Mouse (Mus musculus) hindbrain, embryonic 14.5 days (tissue): Measurements from ENCODE around the gene Acsl1. TPM values are rescaled to one million over a fixed set of nuclear protein-coding genes. Genes with fewer than 3 reads are reported as not detected.

ENCODE experiments used
- ATAC-seq: fragments of 200-750 bp; cut with Nextera tagmentation; 2 replicates; pipeline ENCODE4 v1.8.0; 2017; ENCODE audit warnings: moderate number of reproducible peaks, mild to moderate bottlenecking, moderate TSS enrichment, moderate library complexity; ENCODE audit not compliant: low FRiP score
- DNase-seq: peaks from one replicate; pipeline ENCODE4 v3.0.0-alpha.2; 2015; ENCODE audit warnings: low spot score
- H3K27ac ChIP-seq: fragments of 300-500 bp; sonication (generic); 2 replicates; pipeline ENCODE4 v1.5.1; 2014; ENCODE audit warnings: mild to moderate bottlenecking, moderate library complexity
- H3K27me3 ChIP-seq: fragments of 300-500 bp; sonication (generic); 2 replicates; pipeline ENCODE4 v1.6.1; 2014; ENCODE audit warnings: mild to moderate bottlenecking, low read length, mixed read lengths; ENCODE audit not compliant: control insufficient read depth, insufficient read depth
- H3K36me3 ChIP-seq: fragments of 300-500 bp; sonication (generic); replicated peaks from 2 replicates; pipeline ENCODE4 v1.6.1; 2014; ENCODE audit not compliant: control insufficient read depth, insufficient read depth
- H3K4me1 ChIP-seq: fragments of 300-500 bp; sonication (generic); replicated peaks from 2 replicates; pipeline ENCODE4 v1.6.1; 2014; ENCODE audit warnings: antibody characterized with exemption, low read length, mixed read lengths; ENCODE audit not compliant: control insufficient read depth, insufficient read depth
- H3K4me2 ChIP-seq: fragments of 300-500 bp; sonication (generic); replicated peaks from 2 replicates; pipeline ENCODE4 v1.6.1; 2014; ENCODE audit warnings: mild to moderate bottlenecking, moderate library complexity
- H3K4me3 ChIP-seq: fragments of 300-500 bp; sonication (generic); replicated peaks from 2 replicates; pipeline ENCODE4 v1.5.1; 2014; ENCODE audit warnings: mild to moderate bottlenecking, low read length
- H3K9ac ChIP-seq: fragments of 300-500 bp; sonication (generic); 2 replicates; pipeline ENCODE4 v1.6.1; 2014
- H3K9me3 ChIP-seq: fragments of 300-500 bp; sonication (generic); 2 replicates; pipeline ENCODE4 v1.6.1; 2016; ENCODE audit warnings: low read length; ENCODE audit not compliant: control insufficient read depth
- WGBS: fragments of 180-500 bp; shearing (Covaris S2); extraction: QIAGEN DNeasy Blood & Tissue Kit; methylation state at CpG from one replicate; pipeline ENCODE4 v1.1.7; 2014; 5-methylcytosine and 5-hydroxymethylcytosine counted together
- polyA plus RNA-seq: library from polyadenylated mRNA; unstranded; fragments of >200 nt; fragmentation: Nextera tagmentation; extraction: Ambion mirVana; gene quantifications from 2 replicates; pipeline ENCODE4 v1.2.1, GENCODE M21; 2014

Gene Acsl1
- polyA plus RNA-seq, 1 experiment from 2014 or later: 22.1 TPM

GRCm38 (mm10) chr8:46543662-46544061 is 72.8 kb downstream of the Acsl1 start:
- H3K9ac ChIP-seq: no peak overlapping the region
- ATAC-seq (no peak), DNase-seq (no peak)
- H3K4me1 ChIP-seq: no peaks in the 10 kb centered on the region
- H3K9me3 ChIP-seq: no peaks in the 10 kb centered on the region
- H3K4me3 ChIP-seq: no peak overlapping the region
- 75% methylated on average over 6 of the region's 6 CpGs for WGBS
- H3K4me2 ChIP-seq: no peak overlapping the region
- no peak overlapping the region for H3K27ac ChIP-seq
- no peaks in the 10 kb centered on the region for H3K36me3 ChIP-seq
- no peaks in the 10 kb centered on the region for H3K27me3 ChIP-seq

- Histone ChIP-seq H3K36me3 (no peaks in the 10 kb centered on the region), H3K9ac (no peak overlapping the region), H3K27ac (no peak overlapping the region), H3K9me3 (no peaks in the 10 kb centered on the region), H3K4me1 (0 out of 2 replicates have a peak, but pooled peaks cover under 1% of the 10 kb centered on the region), H3K4me3 (no peak overlapping the region), H3K27me3 (no peaks in the 10 kb centered on the region), H3K4me2 (no peak overlapping the region)
- no peak for DNase-seq
- 86% methylated on average over 5 of the region's 5 CpGs for WGBS
- ATAC-seq: no peak
Observed at GRCm38 (mm10) chr8:46545854-46546253, 75.0 kb downstream of the Acsl1 start.

GRCm38 (mm10) chr8:46546431-46547176 is 75.8 kb downstream of the Acsl1 start:
- no peaks in the 10 kb centered on the region for H3K9me3 ChIP-seq
- H3K27ac ChIP-seq: no peak overlapping the region
- H3K36me3 ChIP-seq: no peaks in the 10 kb centered on the region
- H3K27me3 ChIP-seq: no peaks in the 10 kb centered on the region
- H3K4me3 ChIP-seq: no peak overlapping the region
- DNase-seq: no peak
- H3K4me2 ChIP-seq: no peak overlapping the region
- WGBS: 73% methylated on average over 11 of the region's 11 CpGs
- ATAC-seq: no peak
- H3K9ac ChIP-seq: no peak overlapping the region
- H3K4me1 ChIP-seq: peaks cover 4% of the 10 kb centered on the region; the same call in 1 of the 2 replicates

GRCm38 (mm10) chr8:46547245-46547644 is 76.4 kb downstream of the Acsl1 start:
- H3K27ac ChIP-seq: no peak overlapping the region
- DNase-seq (peak; percentile 81), ATAC-seq (no peak)
- H3K27me3 ChIP-seq: no peaks in the 10 kb centered on the region
- H3K9ac ChIP-seq: no peak overlapping the region
- H3K9me3 ChIP-seq: no peaks in the 10 kb centered on the region
- H3K4me1 ChIP-seq: peaks cover 5% of the 10 kb centered on the region; the same call in 1 of the 2 replicates
- no peak overlapping the region for H3K4me2 ChIP-seq
- 57% methylated on average over 4 of the region's 4 CpGs for WGBS
- no peaks in the 10 kb centered on the region for H3K36me3 ChIP-seq
- no peak overlapping the region for H3K4me3 ChIP-seq

GRCm38 (mm10) chr8:46550058-46550457 is 79.2 kb downstream of the Acsl1 start:
- no peak overlapping the region for H3K27ac ChIP-seq
- H3K9me3 ChIP-seq: no peaks in the 10 kb centered on the region
- H3K36me3 ChIP-seq: no peaks in the 10 kb centered on the region
- DNase-seq (no peak), ATAC-seq (no peak)
- peaks cover 10% of the 10 kb centered on the region for H3K4me1 ChIP-seq
- no peaks in the 10 kb centered on the region for H3K27me3 ChIP-seq
- H3K4me3 ChIP-seq: no peak overlapping the region
- H3K4me2 ChIP-seq: no peak overlapping the region
- H3K9ac ChIP-seq: no peak overlapping the region
- WGBS: 87% methylated on average over 8 of the region's 8 CpGs

DNA sequence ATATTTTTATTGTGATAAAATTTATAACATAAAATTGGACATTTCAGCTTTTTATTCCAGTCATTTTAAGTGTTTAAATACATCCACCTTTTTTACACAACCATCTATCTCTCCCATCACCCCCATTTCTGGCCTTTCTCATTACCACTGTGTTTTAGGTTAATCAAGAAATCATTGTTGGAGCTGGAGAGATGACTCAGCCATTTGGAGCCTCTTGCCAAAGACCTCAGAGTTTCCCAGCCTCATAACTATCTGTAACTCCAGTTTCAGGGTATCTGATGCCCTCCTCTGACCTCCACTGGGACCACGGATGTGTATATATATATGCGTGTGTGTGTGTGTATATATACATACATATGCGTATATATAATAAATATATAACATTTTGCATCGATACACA is 80.2 kb downstream of the Acsl1 start:
- ATAC-seq (no peak), DNase-seq (peak; percentile 36)
- Histone ChIP-seq H3K27me3 (no peaks in the 10 kb centered on the region), H3K27ac (peak overlapping the region; percentile 68; the same call in 1 of the 2 replicates), H3K9me3 (no peaks in the 10 kb centered on the region), H3K4me3 (peak overlapping the region; percentile 60), H3K36me3 (no peaks in the 10 kb centered on the region), H3K4me1 (peaks cover 10% of the 10 kb centered on the region), H3K9ac (peak overlapping the region; percentile 61), H3K4me2 (peak overlapping the region; percentile 55)
- 53% methylated on average over 4 of the region's 4 CpGs for WGBS

GRCm38 (mm10) chr8:46551615-46552440 is 81.0 kb downstream of the Acsl1 start, which contains the start of gene Cenpu:
TSS of gene Cenpu (plus strand) at chr8:46552028.
- Histone ChIP-seq H3K9me3 (no peaks in the 10 kb centered on the region), H3K27ac (peak within 1 kb of the TSS; percentile 68), H3K4me1 (peaks cover 10% of the 10 kb centered on the region), H3K36me3 (no peaks in the 10 kb centered on the region), H3K4me3 (peak within 1 kb of the TSS; percentile 60), H3K4me2 (peak within 1 kb of the TSS; percentile 68), H3K27me3 (no peaks in the 10 kb centered on the region), H3K9ac (peak within 1 kb of the TSS; percentile 61)
- DNase-seq (peak; percentile 100), ATAC-seq (peak; percentile 99)
- WGBS: under 1% methylated on average over 50 of the region's 50 CpGs

GRCm38 (mm10) chr8:46552441-46552765 is 81.6 kb downstream of the Acsl1 start:
- H3K36me3 ChIP-seq: no peaks in the 10 kb centered on the region
- H3K9ac ChIP-seq: peak overlapping the region; percentile 45
- no peaks in the 10 kb centered on the region for H3K9me3 ChIP-seq
- H3K4me2 ChIP-seq: peak overlapping the region; percentile 68
- peaks cover 10% of the 10 kb centered on the region for H3K4me1 ChIP-seq
- H3K27me3 ChIP-seq: no peaks in the 10 kb centered on the region
- H3K27ac ChIP-seq: no peak overlapping the region
- peak overlapping the region; percentile 60 for H3K4me3 ChIP-seq
- ATAC-seq: no peak
- WGBS: 3% methylated on average over 10 of the region's 10 CpGs
- DNase-seq: no peak

DNA sequence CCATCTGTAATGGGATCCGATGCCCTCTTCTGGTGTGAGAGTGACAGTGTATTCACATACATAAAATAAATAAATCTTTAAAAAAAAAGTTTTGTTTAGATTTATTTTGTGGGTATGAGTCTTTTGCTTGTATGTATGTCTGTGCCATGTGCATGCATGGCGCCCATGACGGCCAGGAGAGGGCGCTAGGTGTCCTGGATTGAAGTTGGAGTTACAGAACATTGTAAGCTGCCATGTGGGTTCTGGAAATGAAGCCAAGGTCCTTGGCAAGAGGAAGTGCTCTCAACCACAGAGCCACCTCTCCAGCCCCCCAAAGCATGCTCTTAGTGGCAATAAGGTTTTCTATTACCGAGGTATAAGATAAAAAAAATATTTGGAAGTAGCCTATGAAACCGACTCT is 88.6 kb downstream of the Acsl1 start:
- Histone ChIP-seq H3K4me1 (no peaks in the 10 kb centered on the region), H3K36me3 (0 out of 2 replicates have a peak, but pooled peaks cover 8% of the 10 kb centered on the region), H3K27me3 (no peaks in the 10 kb centered on the region), H3K4me3 (no peak overlapping the region), H3K4me2 (no peak overlapping the region), H3K9ac (no peak overlapping the region), H3K9me3 (no peaks in the 10 kb centered on the region), H3K27ac (no peak overlapping the region)
- WGBS: 88% methylated on average over 6 of the region's 6 CpGs
- DNase-seq (no peak), ATAC-seq (no peak)
